Mouse (Mus musculus) MEL (cell line): ENCODE data around the gene Arpc5. TPM values are rescaled to one million over a fixed set of nuclear protein-coding genes. Genes with fewer than 3 reads are reported as not detected.
A peak's percentile ranks its signal among the peaks of the same experiment; 100 is the strongest.

ENCODE experiments used
- DNase-seq: peaks from one replicate; pipeline ENCODE4 v3.0.0; 2011; ENCODE audit warnings: low read depth, low spot score
- H3K27ac ChIP-seq: 2 replicates; pipeline ENCODE4 v1.5.1; 2012; ENCODE audit warnings: low read depth, mild to moderate bottlenecking, control low read depth, low read length, moderate library complexity; ENCODE audit not compliant: control insufficient read depth
- H3K27me3 ChIP-seq, 2 experiments: fragments of 150-350 bp in 1 of 2; sonication (generic) in 1 of 2; 2 replicates each; pipeline ENCODE4 v1.6.1; 2012; ENCODE audit warnings: low read length in 2 of 2, mild to moderate bottlenecking in 2 of 2, improper control_type of control experiment in 1 of 2, moderate library complexity in 1 of 2; ENCODE audit not compliant: insufficient read depth in 2 of 2, control insufficient read depth in 1 of 2
- H3K36me3 ChIP-seq, 2 experiments: 2 replicates each; pipeline ENCODE4 v1.6.1; 2012 to 2014; ENCODE audit warnings: low read length in 2 of 2, improper control_type of control experiment in 1 of 2, inconsistent platforms in 1 of 2, mild to moderate bottlenecking in 1 of 2; ENCODE audit not compliant: insufficient read depth in 2 of 2, control insufficient read depth in 1 of 2
- H3K4me1 ChIP-seq, 2 experiments: fragments of 150-350 bp in 1 of 2; sonication (generic) in 1 of 2; 2 replicates each; pipeline ENCODE4 v1.6.1; 2012; ENCODE audit warnings: low read length in 2 of 2, improper control_type of control experiment in 1 of 2, mild to moderate bottlenecking in 1 of 2; ENCODE audit not compliant: insufficient read depth in 2 of 2, control insufficient read depth in 1 of 2
- H3K4me3 ChIP-seq, 2 experiments: fragments of 150-350 bp in 1 of 2; sonication (generic) in 1 of 2; 2 replicates each; pipeline ENCODE4 v1.5.1; 2012; ENCODE audit warnings: low read depth in 2 of 2, low read length in 2 of 2, mild to moderate bottlenecking in 2 of 2, moderate library complexity in 2 of 2, control low read depth in 1 of 2, improper control_type of control experiment in 1 of 2; ENCODE audit not compliant: control insufficient read depth in 1 of 2, insufficient read depth in 1 of 2
- H3K79me2 ChIP-seq: 2 replicates; pipeline ENCODE4 v1.6.1; 2012; ENCODE audit warnings: mild to moderate bottlenecking, low read length, moderate library complexity; ENCODE audit not compliant: control insufficient read depth, poor library complexity, insufficient read depth
- H3K9ac ChIP-seq: 2 replicates; pipeline ENCODE4 v1.6.1; 2012; ENCODE audit warnings: low read depth, mild to moderate bottlenecking, control low read depth, low read length, moderate library complexity; ENCODE audit not compliant: control insufficient read depth, poor library complexity, severe bottlenecking
- H3K9me3 ChIP-seq: fragments of 150-350 bp; sonication (generic); replicated peaks from 2 replicates; pipeline ENCODE4 v1.6.1; 2012; ENCODE audit warnings: mild to moderate bottlenecking, low read length, improper control_type of control experiment, moderate library complexity; ENCODE audit not compliant: insufficient read depth
- BHLHE40 ChIP-seq: IDR thresholded peaks from 2 replicates; pipeline ENCODE4 v1.6.1; 2012; ENCODE audit warnings: low read depth, mild to moderate bottlenecking, inconsistent platforms, low read length, improper control_type of control experiment, borderline replicate concordance
- CTCF ChIP-seq, 3 experiments: IDR thresholded peaks in 2 of 3; conservative IDR thresholded peaks in 1 of 3; 2 replicates each; pipeline ENCODE4 v1.5.1; 2011 to 2012; ENCODE audit warnings: low read length in 3 of 3, low read depth in 2 of 3, mild to moderate bottlenecking in 2 of 3, improper control_type of control experiment in 1 of 3, inconsistent platforms in 1 of 3, mixed read lengths in 1 of 3, moderate library complexity in 1 of 3; ENCODE audit not compliant: control insufficient read depth in 1 of 3, insufficient read depth in 1 of 3, poor library complexity in 1 of 3, severe bottlenecking in 1 of 3
- EP300 ChIP-seq, 2 experiments: IDR thresholded peaks; 2 replicates each; pipeline ENCODE4 v1.6.1; 2011; ENCODE audit warnings: improper control_type of control experiment in 2 of 2, low read length in 2 of 2, low read depth in 1 of 2, mild to moderate bottlenecking in 1 of 2
- ETS1 ChIP-seq: IDR thresholded peaks from 2 replicates; pipeline ENCODE4 v1.6.1; 2012; ENCODE audit warnings: low read depth, mild to moderate bottlenecking, inconsistent platforms, low read length, improper control_type of control experiment, moderate library complexity
- GABPA ChIP-seq: IDR thresholded peaks from 2 replicates; pipeline ENCODE4 v1.6.1; 2012; ENCODE audit warnings: low read depth, mild to moderate bottlenecking, inconsistent platforms, low read length, improper control_type of control experiment, moderate library complexity
- GATA1 ChIP-seq: IDR thresholded peaks from 2 replicates; pipeline ENCODE4 v1.6.1; 2011; ENCODE audit warnings: low read depth, low read length, improper control_type of control experiment
- JUND ChIP-seq: IDR thresholded peaks from 2 replicates; pipeline ENCODE4 v1.6.1; 2011; ENCODE audit warnings: low read depth, mild to moderate bottlenecking, improper control_type of control experiment, low read length
- MAX ChIP-seq: IDR thresholded peaks from 2 replicates; pipeline ENCODE4 v1.6.1; 2011; ENCODE audit warnings: low read length, improper control_type of control experiment
- MAZ ChIP-seq: IDR thresholded peaks from 2 replicates; pipeline ENCODE4 v1.6.1; 2012; ENCODE audit warnings: low read depth, mild to moderate bottlenecking, inconsistent platforms, low read length, improper control_type of control experiment
- MEF2A ChIP-seq: IDR thresholded peaks from 2 replicates; pipeline ENCODE4 v1.6.1; 2014; ENCODE audit warnings: low read depth, mild to moderate bottlenecking, inconsistent platforms, low read length, improper control_type of control experiment; ENCODE audit not compliant: poor library complexity, insufficient replicate concordance, severe bottlenecking; ENCODE audit errors: extremely low read depth
- MYB ChIP-seq: IDR thresholded peaks from 2 replicates; pipeline ENCODE4 v1.6.1; 2011; ENCODE audit warnings: mild to moderate bottlenecking, low read depth, low read length, improper control_type of control experiment
- POLR2A ChIP-seq, 2 experiments: IDR thresholded peaks; 2 replicates each; pipeline ENCODE4 v1.6.1; 2011 to 2012; ENCODE audit warnings: low read length in 2 of 2, mild to moderate bottlenecking in 2 of 2, control low read depth in 1 of 2, improper control_type of control experiment in 1 of 2, low read depth in 1 of 2, moderate library complexity in 1 of 2; ENCODE audit not compliant: control insufficient read depth in 1 of 2, insufficient read depth in 1 of 2, poor library complexity in 1 of 2
- POLR2AphosphoS2 ChIP-seq: IDR thresholded peaks from 2 replicates; pipeline ENCODE4 v1.6.1; 2011; ENCODE audit warnings: low read length, improper control_type of control experiment
- RAD21 ChIP-seq: IDR thresholded peaks from 2 replicates; pipeline ENCODE4 v1.6.1; 2011; ENCODE audit warnings: mild to moderate bottlenecking, low read depth, low read length, improper control_type of control experiment
- SMC3 ChIP-seq: IDR thresholded peaks from 2 replicates; pipeline ENCODE4 v1.6.1; 2011; ENCODE audit warnings: low read depth, low read length, improper control_type of control experiment
- TAL1 ChIP-seq: IDR thresholded peaks from 2 replicates; pipeline ENCODE4 v1.6.1; 2012; ENCODE audit warnings: mild to moderate bottlenecking, inconsistent platforms, low read length, moderate library complexity, mixed read lengths
- TBP ChIP-seq: IDR thresholded peaks from 2 replicates; pipeline ENCODE4 v1.8.0; 2011; ENCODE audit warnings: low read depth, low read length, improper control_type of control experiment
- TCF12 ChIP-seq: IDR thresholded peaks from 2 replicates; pipeline ENCODE4 v1.6.1; 2014; ENCODE audit warnings: low read depth, mild to moderate bottlenecking, inconsistent platforms, low read length, improper control_type of control experiment, moderate library complexity
- UBTF ChIP-seq: IDR thresholded peaks from 2 replicates; pipeline ENCODE4 v1.6.1; 2012; ENCODE audit warnings: low read depth, mild to moderate bottlenecking, inconsistent platforms, low read length, improper control_type of control experiment, moderate library complexity, borderline replicate concordance; ENCODE audit not compliant: insufficient read depth
- USF1 ChIP-seq: IDR thresholded peaks from 2 replicates; pipeline ENCODE4 v1.6.1; 2014; ENCODE audit warnings: low read depth, mild to moderate bottlenecking, inconsistent platforms, low read length, improper control_type of control experiment, moderate library complexity
- USF2 ChIP-seq, 2 experiments: IDR thresholded peaks; 2 replicates each; pipeline ENCODE4 v1.6.1; 2011 to 2012; ENCODE audit warnings: improper control_type of control experiment in 2 of 2, low read length in 2 of 2, borderline replicate concordance in 1 of 2, inconsistent platforms in 1 of 2, low read depth in 1 of 2, mild to moderate bottlenecking in 1 of 2; ENCODE audit not compliant: insufficient read depth in 1 of 2
- ZC3H11A ChIP-seq: IDR thresholded peaks from 2 replicates; pipeline ENCODE4 v1.6.1; 2012; ENCODE audit warnings: low read depth, mild to moderate bottlenecking, inconsistent platforms, low read length, improper control_type of control experiment
- ZKSCAN1 ChIP-seq: IDR thresholded peaks from 2 replicates; pipeline ENCODE4 v1.6.1; 2012; ENCODE audit warnings: low read depth, mild to moderate bottlenecking, inconsistent platforms, low read length, improper control_type of control experiment, moderate library complexity
- ZMIZ1 ChIP-seq: IDR thresholded peaks from 2 replicates; pipeline ENCODE4 v1.6.1; 2012; ENCODE audit warnings: low read depth, mild to moderate bottlenecking, inconsistent platforms, low read length, improper control_type of control experiment, moderate library complexity
- polyA plus RNA-seq, 2 experiments: library from polyadenylated mRNA; stranded (reverse) in 1 of 2; unstranded in 1 of 2; fragments of >175 nt in 1 of 2; fragments of >200 nt in 1 of 2; gene quantifications; 2 replicates each; pipeline versions ENCODE4 v1.2.1 to v1.2.4; 2012; ENCODE audit warnings: low replicate concordance in 2 of 2, low read depth in 1 of 2; ENCODE audit not compliant: insufficient read length in 2 of 2, insufficient read depth in 1 of 2, missing spikeins in 1 of 2
- total RNA-seq: library from RNA; depleted of rRNA; stranded (reverse); fragments of 300-350 nt; gene quantifications from 2 replicates; pipeline ENCODE4 v1.2.3, GENCODE M21; 2012

Arpc5 gene
- total and polyA plus RNA-seq, 3 experiments: 119 to 145 TPM; not detected in 1

- H3K79me2 ChIP-seq: no peaks in the 10 kb centered on the region
- no peak for DNase-seq
- peaks cover 11 to 34% of the 10 kb centered on the region in 2 experiments for H3K4me1 ChIP-seq
- H3K4me3 ChIP-seq: no peak overlapping the region
- peaks cover 0 to 18% of the 10 kb centered on the region in 2 experiments; a peak in 2 of 4 replicates for H3K36me3 ChIP-seq
- peak overlapping the region; percentile 17; the same call in 1 of the 2 replicates for H3K27ac ChIP-seq
- H3K9me3 ChIP-seq: no peaks in the 10 kb centered on the region
- H3K9ac ChIP-seq: no peak overlapping the region
- TF ChIP-seq POLR2A (IDR thresholded peaks at IDR 0.05; ENCODE audit: control insufficient read depth in 1 of 2, insufficient read depth in 1 of 2, low read depth in 1 of 2, low read length in 2 of 2, poor library complexity in 1 of 2) (no peak), CTCF (IDR thresholded peaks at IDR 0.05 in 2 of 3, conservative IDR thresholded peaks at IDR 0.05 in 1 of 3; ENCODE audit: control insufficient read depth in 1 of 3, insufficient read depth in 1 of 3, low read depth in 2 of 3, low read length in 3 of 3, poor library complexity in 1 of 3, severe bottlenecking in 1 of 3) (no peak), MEF2A (no peak), EP300 (IDR thresholded peaks at IDR 0.05; ENCODE audit: low read depth in 1 of 2, low read length in 2 of 2) (no peak), MYB (no peak), ZMIZ1 (no peak), ZKSCAN1 (no peak), USF1 (no peak), POLR2AphosphoS2 (no peak), GABPA (no peak), JUND (no peak), MAX (no peak), TAL1 (no peak), USF2 (IDR thresholded peaks at IDR 0.05; ENCODE audit: borderline replicate concordance in 1 of 2, insufficient read depth in 1 of 2, low read depth in 1 of 2, low read length in 2 of 2) (no peak), SMC3 (no peak), GATA1 (no peak), UBTF (no peak)
- TF ChIP-seq, all 39 proteins: peak for 0
- H3K27me3 ChIP-seq: no peaks in the 10 kb centered on the region
Observed at GRCm38 (mm10) chr1:152791269-152791668, 24.9 kb downstream of the Arpc5 start.

- TF ChIP-seq RAD21: no peak
- no peak for TF ChIP-seq ETS1
- no peak for TF ChIP-seq TBP
- no peak for TF ChIP-seq ZC3H11A
- no peak for TF ChIP-seq TCF12
- no peak for TF ChIP-seq MAZ
- TF ChIP-seq BHLHE40: no peak
- TF ChIP-seq, all 39 proteins: peak for 0
Observed at GRCm38 (mm10) chr1:152792736-152793494, 26.6 kb downstream of the Arpc5 start.

More at GRCm38 (mm10) chr1:152792736-152793494, 26.6 kb downstream of the Arpc5 start:
- Histone ChIP-seq H3K79me2 (no peaks in the 10 kb centered on the region), H3K9me3 (no peaks in the 10 kb centered on the region), H3K36me3 (peaks cover 0 to 31% of the 10 kb centered on the region in 2 experiments; a peak in 2 of 4 replicates), H3K9ac (no peak overlapping the region), H3K4me3 (no peak overlapping the region), H3K27me3 (no peaks in the 10 kb centered on the region), H3K27ac (no peak overlapping the region), H3K4me1 (peaks cover 22 to 48% of the 10 kb centered on the region in 2 experiments)
- DNase-seq: no peak
